Mouse (Mus musculus): ENCODE results near the gene Acrbp. TPM values are rescaled to one million over a fixed set of nuclear protein-coding genes. Genes with fewer than 3 reads are reported as not detected.
"Not testable (repeated sequence)": the region's sequence is repeated elsewhere in the genome, so short reads cannot be mapped to it uniquely, and the experiment has no call there.

Gene Acrbp
- polyA plus RNA-seq, 1 experiment = 5.1 TPM

GRCm38 (mm10) chr6:125042081-125042480 lies 7.4 kb upstream of the Acrbp start:
- Histone ChIP-seq H3K27ac (replicated peaks; ENCODE audit: low read depth, low read length) (peak overlapping the region; percentile 54; the same call in 1 of the 2 replicates), H3K4me1 (ENCODE audit: control insufficient read depth, insufficient read depth, insufficient read length, low read length) (peaks cover 3% of the 10 kb centered on the region; the same call in 1 of the 2 replicates), H3K4me3 (ENCODE audit: insufficient read depth, low read depth, low read length) (no peak overlapping the region)

- H3K4me3 ChIP-seq (ENCODE audit: insufficient read depth, low read depth, low read length) = no peak overlapping the region
- H3K4me1 ChIP-seq (ENCODE audit: control insufficient read depth, insufficient read depth, insufficient read length, low read length) = no peaks in the 10 kb centered on the region
- H3K27ac ChIP-seq (replicated peaks; ENCODE audit: low read depth, low read length) = no peak overlapping the region
Observed at GRCm38 (mm10) chr6:125046691-125047090, 2.8 kb upstream of the Acrbp start.

DNA sequence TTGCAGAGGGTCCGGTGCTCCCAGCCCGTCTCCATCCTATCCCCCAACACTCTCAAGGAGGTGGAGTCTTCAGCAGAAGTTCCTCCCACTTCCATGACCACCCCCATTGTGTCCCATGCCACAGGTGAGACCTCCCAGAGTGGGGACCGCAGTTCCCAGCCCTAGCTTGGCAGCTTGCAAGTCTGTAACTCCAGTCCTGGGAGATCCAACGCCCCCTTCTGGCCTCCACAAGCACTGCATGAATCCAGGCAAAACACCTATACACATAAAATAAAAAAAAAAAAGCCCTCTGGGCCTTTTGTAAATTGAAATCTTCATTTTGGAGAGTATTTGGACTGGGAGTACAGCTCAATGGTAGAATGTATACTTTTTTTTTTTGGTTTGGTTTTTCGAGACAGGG lies 1.7 kb downstream of the Acrbp start:
- H3K4me3 ChIP-seq (ENCODE audit: insufficient read depth, low read depth, low read length) = no peak overlapping the region
- H3K4me1 ChIP-seq (ENCODE audit: control insufficient read depth, insufficient read depth, insufficient read length, low read length) = no peaks in the 10 kb centered on the region

GRCm38 (mm10) chr6:125061493-125061892 lies 12.0 kb downstream of the Acrbp start:
- H3K27ac ChIP-seq (replicated peaks; ENCODE audit: low read depth, low read length) = no peak overlapping the region
- no peaks in the 10 kb centered on the region for H3K4me1 ChIP-seq (ENCODE audit: control insufficient read depth, insufficient read depth, insufficient read length, low read length)
- no peak overlapping the region for H3K4me3 ChIP-seq (ENCODE audit: insufficient read depth, low read depth, low read length)

More for the DNA sequence above, 1.7 kb downstream of the Acrbp start:
- H3K27ac ChIP-seq (replicated peaks; ENCODE audit: low read depth, low read length) = no peak overlapping the region

- Histone ChIP-seq H3K27ac (replicated peaks; ENCODE audit: low read depth, low read length) (no peak overlapping the region), H3K4me3 (ENCODE audit: insufficient read depth, low read depth, low read length) (no peak overlapping the region), H3K4me1 (ENCODE audit: control insufficient read depth, insufficient read depth, insufficient read length, low read length) (no peaks in the 10 kb centered on the region)
Observed at GRCm38 (mm10) chr6:125062511-125062910, 13.0 kb downstream of the Acrbp start.

DNA sequence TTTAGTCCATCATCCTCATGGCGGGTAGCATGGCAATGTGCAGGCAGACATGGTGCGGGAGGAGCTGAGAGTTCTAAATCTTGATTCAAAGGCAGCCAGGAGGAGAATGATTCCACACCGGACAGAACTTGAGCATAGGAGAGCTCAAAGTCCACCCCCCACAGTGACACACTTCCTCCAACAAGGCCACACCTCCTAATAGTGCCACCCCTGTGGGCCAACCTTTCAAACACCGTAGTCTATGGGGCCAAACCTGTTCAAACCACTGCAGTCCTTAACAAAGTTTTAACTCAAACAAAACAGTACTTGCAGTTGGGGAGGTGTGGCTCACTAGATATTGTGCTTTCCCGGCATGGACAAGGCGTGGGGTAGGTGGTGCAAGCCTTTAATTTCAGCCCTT lies 14.4 kb downstream of the Acrbp start:
- H3K4me3 ChIP-seq (ENCODE audit: insufficient read depth, low read depth, low read length) = no peak overlapping the region
- H3K27ac ChIP-seq (replicated peaks; ENCODE audit: low read depth, low read length) = no peak overlapping the region
- no peaks in the 10 kb centered on the region for H3K4me1 ChIP-seq (ENCODE audit: control insufficient read depth, insufficient read depth, insufficient read length, low read length)

- H3K4me3 ChIP-seq (ENCODE audit: insufficient read depth, low read depth, low read length); H3K4me1 ChIP-seq (ENCODE audit: control insufficient read depth, insufficient read depth, insufficient read length, low read length); H3K27ac ChIP-seq (replicated peaks; ENCODE audit: low read depth, low read length): not testable (repeated sequence)
Observed at GRCm38 (mm10) chr6:125065223-125065622, 15.7 kb downstream of the Acrbp start.

- H3K27ac ChIP-seq (replicated peaks; ENCODE audit: low read depth, low read length) = no peak within 1 kb of the TSS
- no peaks in the 10 kb centered on the region for H3K4me1 ChIP-seq (ENCODE audit: control insufficient read depth, insufficient read depth, insufficient read length, low read length)
- no peak within 1 kb of the TSS for H3K4me3 ChIP-seq (ENCODE audit: insufficient read depth, low read depth, low read length)
Observed at GRCm38 (mm10) chr6:125067571-125067995, 18.1 kb downstream of the Acrbp start, which contains the start of gene Lpar5. TSS of gene Lpar5 (plus strand) at chr6:125067920.

DNA sequence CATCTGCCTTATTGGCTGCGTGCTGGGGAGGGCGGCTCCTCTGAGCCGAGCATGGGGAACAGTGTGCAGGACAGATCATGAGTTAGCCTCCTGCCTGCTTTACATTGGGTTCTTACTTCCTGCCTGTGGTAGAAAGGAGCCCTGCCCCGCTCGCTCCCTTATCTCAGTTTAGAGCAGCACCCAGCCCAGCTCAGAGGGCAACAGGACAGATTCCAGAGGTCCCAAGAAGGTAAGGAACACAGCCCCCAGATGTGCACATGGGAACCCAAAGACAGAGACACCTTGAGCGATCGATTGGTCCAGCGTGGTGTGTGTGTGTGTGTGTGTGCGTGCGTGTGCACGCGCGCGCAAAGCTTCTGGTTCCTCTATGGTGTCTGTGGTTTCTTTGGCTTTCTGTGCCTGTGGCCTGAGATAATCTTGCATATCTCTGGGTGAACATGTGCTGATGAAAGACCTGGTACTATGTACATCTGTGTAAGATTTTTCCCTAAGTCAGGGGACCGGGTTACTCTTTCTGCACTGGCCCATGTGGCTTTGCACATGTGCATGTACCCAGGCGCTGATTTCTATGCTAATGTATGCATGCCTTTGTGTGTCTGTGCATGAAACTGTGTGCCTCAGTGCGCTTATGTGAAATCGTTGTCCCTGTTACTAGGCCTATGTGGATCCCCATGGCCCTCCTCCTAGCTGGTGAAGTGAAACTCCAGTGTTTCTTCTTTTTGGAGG lies 21.8 kb downstream of the Acrbp start:
- Histone ChIP-seq H3K4me1 (ENCODE audit: control insufficient read depth, insufficient read depth, insufficient read length, low read length) (no peaks in the 10 kb centered on the region), H3K27ac (replicated peaks; ENCODE audit: low read depth, low read length) (no peak overlapping the region; the same call in 1 of the 2 replicates), H3K4me3 (ENCODE audit: insufficient read depth, low read depth, low read length) (peak overlapping the region; percentile 26; the same call in 1 of the 2 replicates)

- no peak overlapping the region for H3K27ac ChIP-seq (replicated peaks; ENCODE audit: low read depth, low read length)
- H3K4me3 ChIP-seq (ENCODE audit: insufficient read depth, low read depth, low read length) = no peak overlapping the region
- no peaks in the 10 kb centered on the region for H3K4me1 ChIP-seq (ENCODE audit: control insufficient read depth, insufficient read depth, insufficient read length, low read length)
Observed at GRCm38 (mm10) chr6:125071896-125072279, 22.4 kb downstream of the Acrbp start.

DNA sequence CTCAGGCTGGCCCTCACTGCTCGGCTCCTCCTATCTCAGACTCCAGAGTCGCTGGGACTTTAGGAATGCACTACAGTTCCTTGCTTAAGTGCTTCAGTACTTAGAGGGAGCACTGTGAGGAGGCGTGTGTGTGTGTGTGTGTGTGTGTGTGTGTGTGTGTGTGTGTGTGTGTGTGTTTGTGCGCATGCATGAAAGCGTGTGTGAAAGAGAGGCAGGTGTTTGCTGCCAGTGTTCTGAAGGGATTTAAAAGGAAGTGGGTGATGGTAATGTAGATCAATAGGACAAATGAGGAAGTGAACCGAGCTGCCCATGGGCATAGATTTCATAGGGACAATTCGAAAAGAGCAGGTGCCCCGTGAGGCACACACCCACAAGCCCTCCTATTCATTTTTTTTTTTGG lies 24.3 kb downstream of the Acrbp start:
- Histone ChIP-seq H3K4me1 (ENCODE audit: control insufficient read depth, insufficient read depth, insufficient read length, low read length) (no peaks in the 10 kb centered on the region), H3K27ac (replicated peaks; ENCODE audit: low read depth, low read length) (no peak overlapping the region), H3K4me3 (ENCODE audit: insufficient read depth, low read depth, low read length) (no peak overlapping the region)

- no peak overlapping the region for H3K27ac ChIP-seq (replicated peaks; ENCODE audit: low read depth, low read length)
- no peaks in the 10 kb centered on the region for H3K4me1 ChIP-seq (ENCODE audit: control insufficient read depth, insufficient read depth, insufficient read length, low read length)
- H3K4me3 ChIP-seq (ENCODE audit: insufficient read depth, low read depth, low read length) = peak overlapping the region; percentile 46
Observed at GRCm38 (mm10) chr6:125081394-125081793, 31.9 kb downstream of the Acrbp start.

DNA sequence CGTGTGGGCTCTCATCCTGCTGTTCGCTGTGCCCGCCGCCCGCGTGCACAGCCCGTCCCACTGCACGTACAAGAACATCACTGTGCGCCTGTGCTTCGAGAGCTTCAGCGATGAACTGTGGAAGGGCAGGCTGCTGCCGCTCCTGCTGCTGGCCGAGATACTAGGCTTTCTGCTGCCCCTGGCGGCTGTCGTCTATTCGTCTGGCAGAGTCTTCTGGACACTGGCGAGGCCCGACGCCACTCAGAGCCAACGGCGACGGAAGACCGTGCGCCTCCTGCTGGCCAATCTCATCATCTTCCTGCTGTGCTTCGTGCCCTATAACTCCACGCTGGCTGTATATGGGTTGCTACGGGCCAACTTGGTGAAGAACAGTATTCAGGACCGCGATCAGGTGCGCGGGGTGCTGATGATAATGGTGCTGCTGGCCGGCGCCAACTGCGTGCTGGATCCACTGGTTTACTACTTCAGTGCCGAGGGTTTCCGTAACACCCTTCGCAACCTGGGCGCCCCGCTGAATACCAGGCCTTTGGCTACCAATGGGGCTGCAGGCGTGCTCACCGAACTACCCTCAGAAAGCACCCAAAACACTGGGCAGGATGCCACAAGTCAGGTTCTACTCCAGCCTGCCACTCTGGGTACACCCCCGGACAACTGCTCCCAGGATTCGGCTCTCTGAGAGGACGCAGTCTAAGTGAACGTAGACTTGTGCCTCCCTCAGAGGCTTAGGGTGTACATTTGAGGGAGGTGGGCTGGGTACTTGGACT lies 32.5 kb downstream of the Acrbp start:
- H3K4me3 ChIP-seq (ENCODE audit: insufficient read depth, low read depth, low read length) = peak overlapping the region; percentile 46
- no peaks in the 10 kb centered on the region for H3K4me1 ChIP-seq (ENCODE audit: control insufficient read depth, insufficient read depth, insufficient read length, low read length)
- H3K27ac ChIP-seq (replicated peaks; ENCODE audit: low read depth, low read length) = no peak overlapping the region

DNA sequence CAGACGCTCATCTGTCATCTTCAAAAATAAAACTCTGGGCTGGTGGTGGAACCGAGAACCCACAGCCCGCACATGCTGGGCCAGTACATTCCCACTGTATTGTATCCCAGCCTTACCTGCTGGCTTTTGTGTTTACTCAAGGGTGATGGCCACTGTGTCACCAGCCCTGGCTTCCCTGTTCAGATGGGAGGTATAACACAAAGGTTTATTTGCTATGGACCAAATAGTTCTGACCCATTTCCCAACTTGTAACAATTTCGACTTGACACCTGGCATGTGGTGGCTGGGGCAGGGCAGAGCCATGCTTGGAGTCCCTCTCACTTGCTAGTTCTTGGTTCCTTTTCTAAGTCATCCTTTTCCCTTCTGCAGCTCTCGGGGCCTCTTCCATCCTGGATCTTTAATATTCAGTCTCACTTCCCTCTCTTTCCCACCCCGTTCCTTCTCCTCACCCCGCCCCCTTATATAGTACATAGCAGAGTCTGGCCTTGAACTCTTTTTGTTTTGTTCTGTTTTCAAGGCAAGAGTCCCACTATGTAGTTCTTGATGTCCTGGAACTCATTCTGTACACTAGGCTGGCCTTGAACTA lies 33.4 kb downstream of the Acrbp start:
- no peak overlapping the region for H3K27ac ChIP-seq (replicated peaks; ENCODE audit: low read depth, low read length)

DNA sequence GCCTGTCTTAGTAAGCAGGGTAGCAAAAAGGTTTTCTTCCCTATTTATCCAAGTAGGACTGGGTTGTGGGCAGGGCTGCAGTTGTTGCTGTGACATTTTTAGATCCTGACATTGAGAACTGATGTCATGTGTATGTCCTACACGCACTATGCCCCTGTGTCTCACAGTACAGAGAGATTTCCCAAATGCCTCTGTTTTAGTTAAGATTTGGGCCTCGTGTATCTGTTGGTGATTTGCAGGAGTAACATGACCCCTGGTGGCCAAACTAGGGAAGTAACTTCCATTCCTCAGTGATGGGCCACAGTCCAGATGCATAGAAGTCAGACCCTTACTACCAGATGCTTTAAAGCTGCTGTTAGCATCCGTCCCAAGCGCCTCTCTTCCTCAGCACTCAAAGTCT lies 34.9 kb downstream of the Acrbp start:
- H3K27ac ChIP-seq (replicated peaks; ENCODE audit: low read depth, low read length) = no peak overlapping the region
- no peak overlapping the region for H3K4me3 ChIP-seq (ENCODE audit: insufficient read depth, low read depth, low read length)
- H3K4me1 ChIP-seq (ENCODE audit: control insufficient read depth, insufficient read depth, insufficient read length, low read length) = peaks cover 4% of the 10 kb centered on the region

More for the DNA sequence above, 33.4 kb downstream of the Acrbp start:
- Histone ChIP-seq H3K4me3 (ENCODE audit: insufficient read depth, low read depth, low read length) (no peak overlapping the region), H3K4me1 (ENCODE audit: control insufficient read depth, insufficient read depth, insufficient read length, low read length) (no peaks in the 10 kb centered on the region)

Measured in brown adipose tissue, adult 24 weeks (tissue).